Mouse (Mus musculus): ENCODE data around the gene Scfd2.

Scfd2 gene

GRCm38 (mm10) chr5:74246971-74247370 lies 284.6 kb downstream of the Scfd2 start:
- in situ Hi-C loops (cut with MboI, MseI), result no loop called here

- in situ Hi-C loops (cut with MboI, MseI), result no loop called here
These were observed 285.1 kb downstream of the Scfd2 start for GRCm38 (mm10) chr5:74246453-74246852.

- in situ Hi-C loops (cut with MboI, MseI), result no loop called here
These were observed 285.9 kb downstream of the Scfd2 start for GRCm38 (mm10) chr5:74245641-74246145.

- in situ Hi-C loops (cut with MboI, MseI), result no loop called here
These were observed 287.0 kb downstream of the Scfd2 start for GRCm38 (mm10) chr5:74244406-74245019.

GRCm38 (mm10) chr5:74242654-74243053 lies 288.9 kb downstream of the Scfd2 start:
- in situ Hi-C loops (cut with MboI, MseI), result no loop called here

- in situ Hi-C loops (cut with MboI, MseI), result no loop called here
These were observed 290.5 kb downstream of the Scfd2 start for GRCm38 (mm10) chr5:74240926-74241680.

- in situ Hi-C loops (cut with MboI, MseI), result no loop called here
These were observed 291.3 kb downstream of the Scfd2 start for GRCm38 (mm10) chr5:74240298-74240697.

- in situ Hi-C loops (cut with MboI, MseI), result no loop called here
These were observed 292.2 kb downstream of the Scfd2 start for GRCm38 (mm10) chr5:74239369-74239768.

- in situ Hi-C loops (cut with MboI, MseI), result no loop called here
These were observed 297.8 kb downstream of the Scfd2 start for GRCm38 (mm10) chr5:74233808-74234207.

- in situ Hi-C loops (cut with MboI, MseI), result no loop called here
These were observed 301.0 kb downstream of the Scfd2 start for GRCm38 (mm10) chr5:74230525-74230924.

- in situ Hi-C loops (cut with MboI, MseI), result no loop called here
These were observed 301.7 kb downstream of the Scfd2 start for GRCm38 (mm10) chr5:74229775-74230413.

- in situ Hi-C loops (cut with MboI, MseI), result no loop called here
These were observed 302.6 kb downstream of the Scfd2 start for GRCm38 (mm10) chr5:74228938-74229337.

- in situ Hi-C loops (cut with MboI, MseI), result no loop called here
These were observed 304.2 kb downstream of the Scfd2 start for GRCm38 (mm10) chr5:74227352-74227751.

- in situ Hi-C loops (cut with MboI, MseI), result no loop called here
These were observed 305.4 kb downstream of the Scfd2 start for GRCm38 (mm10) chr5:74226183-74226582.

- in situ Hi-C loops (cut with MboI, MseI), result no loop called here
These were observed 307.1 kb downstream of the Scfd2 start for GRCm38 (mm10) chr5:74224480-74224879.

- in situ Hi-C loops (cut with MboI, MseI), result no loop called here
These were observed 308.9 kb downstream of the Scfd2 start for GRCm38 (mm10) chr5:74222626-74223025.

- in situ Hi-C loops (cut with MboI, MseI), result no loop called here
These were observed 313.0 kb downstream of the Scfd2 start for GRCm38 (mm10) chr5:74218524-74218923.

GRCm38 (mm10) chr5:74215125-74215524 lies 316.4 kb downstream of the Scfd2 start:
- in situ Hi-C loops (cut with MboI, MseI), result no loop called here

GRCm38 (mm10) chr5:74214501-74215110 lies 317.0 kb downstream of the Scfd2 start:
- in situ Hi-C loops (cut with MboI, MseI), result no loop called here

- in situ Hi-C loops (cut with MboI, MseI), result no loop called here
These were observed 320.2 kb downstream of the Scfd2 start for GRCm38 (mm10) chr5:74211346-74211745.

- in situ Hi-C loops (cut with MboI, MseI), result no loop called here
These were observed 321.9 kb downstream of the Scfd2 start for GRCm38 (mm10) chr5:74209640-74210039.

- in situ Hi-C loops (cut with MboI, MseI), result no loop called here
These were observed 323.1 kb downstream of the Scfd2 start for GRCm38 (mm10) chr5:74208438-74208837.
